Mouse (Mus musculus): ENCODE measurements around the gene Gm20388. TPM values are rescaled to one million over a fixed set of nuclear protein-coding genes. Genes with fewer than 3 reads are reported as not detected.

The Gm20388 gene
- polyA plus RNA-seq, 1 experiment, result 28.1 TPM

- Histone ChIP-seq H3K4me3 (ENCODE audit: low read depth, low read length) (no peak overlapping the region), H3K27me3 (ENCODE audit: control insufficient read depth, insufficient read depth, low read length, poor library complexity, severe bottlenecking) (no peaks in the 10 kb centered on the region), H3K9ac (ENCODE audit: low read depth, poor library complexity, severe bottlenecking) (no peak overlapping the region), H3K9me3 (replicated peaks; ENCODE audit: control insufficient read depth, insufficient read depth, low read length, poor library complexity, severe bottlenecking) (no peaks in the 10 kb centered on the region), H3K36me3 (ENCODE audit: control insufficient read depth, insufficient read depth, low read length, poor library complexity, severe bottlenecking) (no peaks in the 10 kb centered on the region), H3K4me1 (ENCODE audit: control insufficient read depth, insufficient read depth, low read length) (no peaks in the 10 kb centered on the region), H3K27ac (ENCODE audit: insufficient read depth, low read length) (no peak overlapping the region)
- TF ChIP-seq CTCF (IDR thresholded peaks at IDR 0.05; ENCODE audit: low read depth, low read length) (no peak), EP300 (IDR thresholded peaks at IDR 0.05; ENCODE audit: insufficient read depth, low read depth, low read length) (no peak), POLR2A (IDR thresholded peaks at IDR 0.05; ENCODE audit: insufficient read depth, low read length) (no peak)
Observed at GRCm38 (mm10) chr8:120847735-120848134, 937.1 kb downstream of the Gm20388 start.

- no peak overlapping the region for H3K4me3 ChIP-seq (ENCODE audit: low read depth, low read length)
- no peak overlapping the region for H3K9ac ChIP-seq (ENCODE audit: low read depth, poor library complexity, severe bottlenecking)
- no peaks in the 10 kb centered on the region for H3K4me1 ChIP-seq (ENCODE audit: control insufficient read depth, insufficient read depth, low read length)
- no peaks in the 10 kb centered on the region for H3K9me3 ChIP-seq (replicated peaks; ENCODE audit: control insufficient read depth, insufficient read depth, low read length, poor library complexity, severe bottlenecking)
- no peak for TF ChIP-seq EP300 (IDR thresholded peaks at IDR 0.05; ENCODE audit: insufficient read depth, low read depth, low read length)
- no peak for TF ChIP-seq POLR2A (IDR thresholded peaks at IDR 0.05; ENCODE audit: insufficient read depth, low read length)
- no peak for TF ChIP-seq CTCF (IDR thresholded peaks at IDR 0.05; ENCODE audit: low read depth, low read length)
- H3K27me3 ChIP-seq (ENCODE audit: control insufficient read depth, insufficient read depth, low read length, poor library complexity, severe bottlenecking), result no peaks in the 10 kb centered on the region
- no peaks in the 10 kb centered on the region for H3K36me3 ChIP-seq (ENCODE audit: control insufficient read depth, insufficient read depth, low read length, poor library complexity, severe bottlenecking)
- no peak overlapping the region for H3K27ac ChIP-seq (ENCODE audit: insufficient read depth, low read length)
Observed at GRCm38 (mm10) chr8:120848434-120848833, 937.8 kb downstream of the Gm20388 start.

GRCm38 (mm10) chr8:120851411-120851810, 940.8 kb downstream of the Gm20388 start:
- no peak overlapping the region for H3K4me3 ChIP-seq (ENCODE audit: low read depth, low read length)
- H3K27ac ChIP-seq (ENCODE audit: insufficient read depth, low read length), result no peak overlapping the region
- H3K27me3 ChIP-seq (ENCODE audit: control insufficient read depth, insufficient read depth, low read length, poor library complexity, severe bottlenecking), result no peaks in the 10 kb centered on the region
- H3K9ac ChIP-seq (ENCODE audit: low read depth, poor library complexity, severe bottlenecking), result no peak overlapping the region
- TF ChIP-seq EP300 (IDR thresholded peaks at IDR 0.05; ENCODE audit: insufficient read depth, low read depth, low read length) (no peak), CTCF (IDR thresholded peaks at IDR 0.05; ENCODE audit: low read depth, low read length) (no peak)
- H3K36me3 ChIP-seq (ENCODE audit: control insufficient read depth, insufficient read depth, low read length, poor library complexity, severe bottlenecking), result no peaks in the 10 kb centered on the region
- H3K9me3 ChIP-seq (replicated peaks; ENCODE audit: control insufficient read depth, insufficient read depth, low read length, poor library complexity, severe bottlenecking), result no peaks in the 10 kb centered on the region; the same call in 1 of the 2 replicates
- no peaks in the 10 kb centered on the region for H3K4me1 ChIP-seq (ENCODE audit: control insufficient read depth, insufficient read depth, low read length)

GRCm38 (mm10) chr8:120859881-120860280, 949.2 kb downstream of the Gm20388 start:
- no peaks in the 10 kb centered on the region for H3K36me3 ChIP-seq (ENCODE audit: control insufficient read depth, insufficient read depth, low read length, poor library complexity, severe bottlenecking)
- no peaks in the 10 kb centered on the region for H3K27me3 ChIP-seq (ENCODE audit: control insufficient read depth, insufficient read depth, low read length, poor library complexity, severe bottlenecking)
- no peak overlapping the region for H3K27ac ChIP-seq (ENCODE audit: insufficient read depth, low read length)
- H3K9me3 ChIP-seq (replicated peaks; ENCODE audit: control insufficient read depth, insufficient read depth, low read length, poor library complexity, severe bottlenecking), result no peaks in the 10 kb centered on the region
- no peaks in the 10 kb centered on the region for H3K4me1 ChIP-seq (ENCODE audit: control insufficient read depth, insufficient read depth, low read length)
- TF ChIP-seq POLR2A (IDR thresholded peaks at IDR 0.05; ENCODE audit: insufficient read depth, low read length) (no peak), EP300 (IDR thresholded peaks at IDR 0.05; ENCODE audit: insufficient read depth, low read depth, low read length) (no peak), CTCF (IDR thresholded peaks at IDR 0.05; ENCODE audit: low read depth, low read length) (no peak)
- no peak overlapping the region for H3K9ac ChIP-seq (ENCODE audit: low read depth, poor library complexity, severe bottlenecking)
- no peak overlapping the region for H3K4me3 ChIP-seq (ENCODE audit: low read depth, low read length)

GRCm38 (mm10) chr8:120860423-120861126, 949.9 kb downstream of the Gm20388 start:
- Histone ChIP-seq H3K36me3 (ENCODE audit: control insufficient read depth, insufficient read depth, low read length, poor library complexity, severe bottlenecking) (no peaks in the 10 kb centered on the region), H3K9ac (ENCODE audit: low read depth, poor library complexity, severe bottlenecking) (no peak overlapping the region), H3K4me1 (ENCODE audit: control insufficient read depth, insufficient read depth, low read length) (no peaks in the 10 kb centered on the region), H3K27ac (ENCODE audit: insufficient read depth, low read length) (no peak overlapping the region), H3K27me3 (ENCODE audit: control insufficient read depth, insufficient read depth, low read length, poor library complexity, severe bottlenecking) (no peaks in the 10 kb centered on the region), H3K4me3 (ENCODE audit: low read depth, low read length) (no peak overlapping the region), H3K9me3 (replicated peaks; ENCODE audit: control insufficient read depth, insufficient read depth, low read length, poor library complexity, severe bottlenecking) (no peaks in the 10 kb centered on the region)
- TF ChIP-seq POLR2A (IDR thresholded peaks at IDR 0.05; ENCODE audit: insufficient read depth, low read length) (no peak), EP300 (IDR thresholded peaks at IDR 0.05; ENCODE audit: insufficient read depth, low read depth, low read length) (no peak), CTCF (IDR thresholded peaks at IDR 0.05; ENCODE audit: low read depth, low read length) (no peak)

- no peaks in the 10 kb centered on the region for H3K27me3 ChIP-seq (ENCODE audit: control insufficient read depth, insufficient read depth, low read length, poor library complexity, severe bottlenecking)
- no peaks in the 10 kb centered on the region for H3K9me3 ChIP-seq (replicated peaks; ENCODE audit: control insufficient read depth, insufficient read depth, low read length, poor library complexity, severe bottlenecking)
Observed at GRCm38 (mm10) chr8:120863683-120864082, 953.0 kb downstream of the Gm20388 start.

More at GRCm38 (mm10) chr8:120863683-120864082, 953.0 kb downstream of the Gm20388 start:
- Histone ChIP-seq H3K4me1 (ENCODE audit: control insufficient read depth, insufficient read depth, low read length) (no peaks in the 10 kb centered on the region), H3K27ac (ENCODE audit: insufficient read depth, low read length) (no peak overlapping the region), H3K36me3 (ENCODE audit: control insufficient read depth, insufficient read depth, low read length, poor library complexity, severe bottlenecking) (no peaks in the 10 kb centered on the region), H3K4me3 (ENCODE audit: low read depth, low read length) (no peak overlapping the region), H3K9ac (ENCODE audit: low read depth, poor library complexity, severe bottlenecking) (no peak overlapping the region)
- TF ChIP-seq EP300 (IDR thresholded peaks at IDR 0.05; ENCODE audit: insufficient read depth, low read depth, low read length) (no peak), POLR2A (IDR thresholded peaks at IDR 0.05; ENCODE audit: insufficient read depth, low read length) (no peak), CTCF (IDR thresholded peaks at IDR 0.05; ENCODE audit: low read depth, low read length) (no peak)

Data from ES-Bruce4 (cell line).